Mouse (Mus musculus) liver, embryonic 11.5 days (tissue): ENCODE results near the gene Slc16a1. TPM values are rescaled to one million over a fixed set of nuclear protein-coding genes. Genes with fewer than 3 reads are reported as not detected.

Source experiments
- ATAC-seq: fragments of 200-750 bp; cut with Nextera tagmentation; replicated peaks from 2 replicates; pipeline ENCODE4 v1.8.0; 2017; ENCODE audit warnings: moderate number of reproducible peaks, mild to moderate bottlenecking, moderate TSS enrichment, moderate library complexity; ENCODE audit not compliant: low FRiP score
- DNase-seq: peaks from one replicate; pipeline ENCODE4 v3.0.0-alpha.2; 2017; ENCODE audit warnings: low spot score
- H3K27ac ChIP-seq: fragments of 300-500 bp; sonication (generic); 2 replicates; pipeline ENCODE4 v1.5.1; 2014; ENCODE audit warnings: mild to moderate bottlenecking, low read depth, low read length, control low read depth
- H3K27me3 ChIP-seq: fragments of 300-500 bp; sonication (generic); replicated peaks from 2 replicates; pipeline ENCODE4 v1.6.1; 2014; ENCODE audit warnings: low read length, mixed read lengths; ENCODE audit not compliant: control insufficient read depth, insufficient read depth
- H3K36me3 ChIP-seq: fragments of 300-500 bp; sonication (generic); 2 replicates; pipeline ENCODE4 v1.6.1; 2014; ENCODE audit warnings: mild to moderate bottlenecking, low read length, moderate library complexity, mixed read lengths; ENCODE audit not compliant: control insufficient read depth, insufficient read depth
- H3K4me1 ChIP-seq: fragments of 300-500 bp; sonication (generic); replicated peaks from 2 replicates; pipeline ENCODE4 v1.6.1; 2014; ENCODE audit warnings: low read length, mixed read lengths; ENCODE audit not compliant: control insufficient read depth, insufficient read depth
- H3K4me2 ChIP-seq: fragments of 300-500 bp; sonication (generic); 2 replicates; pipeline ENCODE4 v1.6.1; 2014; ENCODE audit warnings: mild to moderate bottlenecking, control low read depth, moderate library complexity
- H3K4me3 ChIP-seq: fragments of 300-500 bp; sonication (generic); 2 replicates; pipeline ENCODE4 v1.5.1; 2014; ENCODE audit warnings: low read depth, low read length, control low read depth
- H3K9ac ChIP-seq: fragments of 300-500 bp; sonication (generic); 2 replicates; pipeline ENCODE4 v1.6.1; 2014; ENCODE audit warnings: low read depth, low read length, control low read depth
- H3K9me3 ChIP-seq: fragments of 300-500 bp; sonication (generic); 2 replicates; pipeline ENCODE4 v1.6.1; 2016; ENCODE audit warnings: low read length, inconsistent platforms, mixed read lengths; ENCODE audit not compliant: control insufficient read depth
- WGBS: fragments of 180-500 bp; shearing (Covaris S2); extraction: QIAGEN DNeasy Blood & Tissue Kit; methylation state at CpG from one replicate; pipeline ENCODE4 v1.1.7; 2014; 5-methylcytosine and 5-hydroxymethylcytosine counted together
- polyA plus RNA-seq: library from polyadenylated mRNA; unstranded; fragments of >200 nt; fragmentation: Nextera tagmentation; extraction: Ambion mirVana; gene quantifications from 2 replicates; pipeline ENCODE4 v1.2.1, GENCODE M21; 2014

Slc16a1 gene
- polyA plus RNA-seq, 1 experiment from 2014 or later = 92.2 TPM

DNA sequence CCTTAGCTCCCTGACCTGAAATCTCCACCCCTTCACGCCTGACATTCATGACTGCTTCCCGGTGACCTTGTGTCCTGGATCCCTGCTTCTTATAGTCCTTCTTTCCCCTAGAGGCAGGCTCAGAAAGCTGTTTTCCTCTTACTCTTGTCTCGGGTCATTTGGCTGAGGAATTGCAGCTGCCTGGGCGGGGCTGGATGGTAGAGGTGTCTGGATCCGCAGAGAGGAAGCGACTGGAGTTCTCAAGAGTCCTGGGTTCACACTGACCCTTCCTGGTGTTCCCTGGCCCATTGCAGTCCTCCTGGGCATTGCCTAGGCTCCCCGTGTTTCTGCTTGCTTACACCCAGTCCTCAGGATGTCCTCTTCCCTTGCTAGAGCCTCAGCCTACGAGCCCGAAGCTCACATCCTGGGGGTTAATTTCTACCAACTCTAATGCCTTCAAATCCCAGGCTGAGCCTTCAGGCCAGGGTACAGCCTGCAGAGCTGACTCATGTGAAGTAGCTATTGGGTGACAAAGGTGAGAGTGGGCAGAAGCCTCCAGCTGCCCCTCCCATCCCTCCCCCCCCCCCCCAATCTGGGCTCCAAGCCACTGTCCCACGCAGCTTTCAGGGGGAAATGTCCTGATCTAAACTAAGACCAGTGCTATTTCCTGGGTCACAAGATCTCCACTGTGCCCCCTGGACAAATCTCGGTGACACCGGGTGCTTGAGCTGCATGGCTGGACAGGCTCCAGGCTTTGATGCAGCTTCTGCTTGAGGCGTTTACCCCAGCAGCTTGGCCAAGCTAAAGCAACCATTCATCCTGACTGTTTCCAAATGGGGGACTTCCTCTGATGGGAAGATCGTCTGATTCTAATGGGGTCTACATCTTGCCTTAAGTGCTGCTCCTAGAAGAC, 36.1 kb downstream of the Slc16a1 start:
- peak overlapping the region; percentile 52 for H3K9ac ChIP-seq
- 21% methylated on average over 14 of the region's 14 CpGs for WGBS
- H3K27me3 ChIP-seq = no peaks in the 10 kb centered on the region
- H3K4me1 ChIP-seq = peaks cover 43% of the 10 kb centered on the region
- ATAC-seq = no peak
- H3K4me3 ChIP-seq = peak overlapping the region; percentile 47
- H3K36me3 ChIP-seq = no peaks in the 10 kb centered on the region
- peak overlapping the region; percentile 70 for H3K27ac ChIP-seq
- no peaks in the 10 kb centered on the region for H3K9me3 ChIP-seq
- peak overlapping the region; percentile 86 for H3K4me2 ChIP-seq
- peak; percentile 41 for DNase-seq

DNA sequence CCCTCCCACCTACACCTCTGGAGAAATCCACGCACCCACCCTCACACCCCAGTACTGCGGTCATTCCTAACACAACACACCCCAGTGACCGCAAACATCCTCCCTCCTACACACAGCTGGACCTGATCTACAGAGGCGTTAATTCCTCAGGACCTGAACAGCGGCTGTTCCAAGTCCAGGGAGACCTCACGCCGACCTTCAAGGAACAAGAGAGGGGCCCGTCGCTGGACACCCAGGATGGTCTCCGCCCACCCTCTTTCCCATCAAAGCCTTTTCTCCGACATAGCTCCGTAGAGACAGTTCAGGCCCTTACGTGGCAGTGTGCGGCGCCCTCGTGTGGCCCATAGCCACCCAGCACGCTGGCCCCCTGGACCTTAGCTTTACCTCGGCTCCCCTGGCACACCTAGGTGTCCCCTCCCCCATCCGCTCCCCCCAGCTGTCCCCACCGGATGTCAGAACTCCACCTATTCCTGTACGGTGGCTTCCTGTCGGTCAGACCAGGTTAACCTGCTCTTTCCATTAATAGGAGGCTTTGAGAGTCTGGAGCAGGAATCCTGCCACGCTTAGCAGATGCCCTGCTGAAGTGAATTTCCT, 36.9 kb downstream of the Slc16a1 start:
- no peaks in the 10 kb centered on the region for H3K9me3 ChIP-seq
- peak; percentile 56 for ATAC-seq
- WGBS = 5% methylated on average over 23 of the region's 23 CpGs
- peak overlapping the region; percentile 47 for H3K4me3 ChIP-seq
- no peaks in the 10 kb centered on the region for H3K36me3 ChIP-seq
- no peaks in the 10 kb centered on the region for H3K27me3 ChIP-seq
- peak overlapping the region; percentile 52 for H3K9ac ChIP-seq
- peak; percentile 70 for DNase-seq
- peaks cover 36% of the 10 kb centered on the region for H3K4me1 ChIP-seq
- H3K27ac ChIP-seq = no peak overlapping the region
- peak overlapping the region; percentile 86 for H3K4me2 ChIP-seq

DNA sequence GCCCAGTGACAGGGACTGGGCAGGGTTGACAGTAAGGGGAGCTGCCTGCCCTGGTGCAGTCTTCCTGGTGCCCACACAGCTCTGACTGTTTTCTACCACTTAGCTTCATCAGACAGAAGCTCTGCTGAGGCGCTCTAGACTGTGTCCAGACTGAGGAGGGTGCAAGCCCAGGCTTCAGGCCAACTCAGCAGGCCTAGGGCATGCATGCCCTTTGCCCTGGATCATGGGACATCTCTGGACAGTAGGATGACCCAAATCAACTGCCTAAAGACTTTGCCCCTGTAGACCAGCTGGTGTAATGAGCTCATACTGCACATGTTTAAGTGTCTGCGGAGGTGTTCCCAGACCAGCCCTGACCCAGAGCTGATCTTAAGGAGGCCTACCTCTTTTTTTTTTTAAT, 39.3 kb downstream of the Slc16a1 start:
- H3K36me3 ChIP-seq = no peaks in the 10 kb centered on the region
- DNase-seq (no peak), ATAC-seq (no peak)
- no peak overlapping the region for H3K4me2 ChIP-seq
- H3K4me1 ChIP-seq = peaks cover 20% of the 10 kb centered on the region
- H3K4me3 ChIP-seq = no peak overlapping the region
- no peaks in the 10 kb centered on the region for H3K9me3 ChIP-seq
- WGBS = 98% methylated on average over 2 of the region's 2 CpGs
- no peak overlapping the region for H3K9ac ChIP-seq
- H3K27ac ChIP-seq = no peak overlapping the region
- no peaks in the 10 kb centered on the region for H3K27me3 ChIP-seq

DNA sequence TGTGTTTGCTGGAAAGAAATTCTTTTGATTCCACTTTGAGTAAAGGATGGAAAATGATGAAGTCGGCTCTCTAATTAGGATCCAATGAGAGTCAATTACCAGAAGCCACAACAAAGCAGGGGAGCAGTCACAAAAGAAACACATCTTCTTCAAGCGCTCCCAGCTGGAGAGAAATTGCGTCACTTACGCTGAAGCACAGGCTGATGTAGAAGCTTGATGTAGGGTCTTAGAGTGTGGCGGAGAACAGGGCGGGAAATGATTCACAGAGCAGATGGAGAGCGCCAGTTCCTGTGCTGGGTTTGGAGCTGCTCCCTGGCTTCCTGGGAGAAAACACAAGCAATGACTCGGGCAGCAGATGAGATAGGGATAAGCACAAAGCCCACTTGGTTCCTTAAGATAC, 40.4 kb downstream of the Slc16a1 start:
- Histone ChIP-seq H3K27me3 (no peaks in the 10 kb centered on the region), H3K36me3 (no peaks in the 10 kb centered on the region), H3K4me2 (no peak overlapping the region), H3K27ac (no peak overlapping the region), H3K4me3 (no peak overlapping the region), H3K4me1 (peaks cover 15% of the 10 kb centered on the region), H3K9ac (no peak overlapping the region), H3K9me3 (no peaks in the 10 kb centered on the region)
- no peak for ATAC-seq
- WGBS = 87% methylated on average over 8 of the region's 8 CpGs
- no peak for DNase-seq

DNA sequence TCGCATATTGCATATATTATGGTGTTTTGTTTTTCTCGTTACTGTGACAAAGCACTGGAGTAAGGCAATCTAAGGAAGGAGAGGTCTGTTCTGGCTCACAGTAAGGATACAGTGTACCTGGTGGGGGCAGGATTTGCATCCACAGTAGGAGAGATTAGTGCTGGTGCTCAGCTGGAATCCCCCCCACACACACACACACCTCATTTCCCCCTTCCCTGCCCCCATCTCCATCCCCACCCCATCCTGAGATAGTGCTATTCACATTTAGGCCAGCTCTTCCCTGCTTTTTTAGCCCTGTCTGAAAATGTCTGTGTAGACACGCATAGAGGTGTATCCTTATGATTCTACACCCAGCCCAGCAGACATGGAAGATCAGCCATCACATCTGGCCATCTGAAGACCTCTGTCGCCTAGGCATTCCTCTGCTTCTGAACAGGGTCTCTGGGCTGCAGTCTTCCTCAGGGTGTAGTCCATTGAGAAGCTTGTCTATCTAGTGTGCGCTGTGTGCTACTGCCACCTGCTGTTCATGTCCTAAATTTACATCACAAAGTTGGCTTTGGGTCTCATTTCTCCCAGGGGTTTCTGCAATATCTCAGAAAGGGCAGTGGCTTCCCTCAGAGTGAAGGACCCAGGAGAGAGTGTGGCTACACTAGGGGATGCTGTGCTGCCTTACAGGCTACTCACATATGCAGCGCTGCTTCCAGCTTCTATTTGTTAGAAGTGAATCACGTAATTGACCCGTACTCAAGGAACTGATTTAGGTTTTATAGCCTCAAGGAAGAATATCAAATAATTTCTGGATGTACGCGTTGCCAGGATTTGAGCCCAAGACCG, 44.4 kb downstream of the Slc16a1 start:
- DNase-seq (no peak), ATAC-seq (peak; percentile 50)
- WGBS = 56% methylated on average over 11 of the region's 11 CpGs
- Histone ChIP-seq H3K4me3 (no peak overlapping the region), H3K27me3 (no peaks in the 10 kb centered on the region), H3K4me2 (no peak overlapping the region), H3K36me3 (no peaks in the 10 kb centered on the region), H3K27ac (no peak overlapping the region), H3K4me1 (no peaks in the 10 kb centered on the region), H3K9me3 (0 out of 2 replicates have a peak, but pooled peaks cover 3% of the 10 kb centered on the region), H3K9ac (no peak overlapping the region)

DNA sequence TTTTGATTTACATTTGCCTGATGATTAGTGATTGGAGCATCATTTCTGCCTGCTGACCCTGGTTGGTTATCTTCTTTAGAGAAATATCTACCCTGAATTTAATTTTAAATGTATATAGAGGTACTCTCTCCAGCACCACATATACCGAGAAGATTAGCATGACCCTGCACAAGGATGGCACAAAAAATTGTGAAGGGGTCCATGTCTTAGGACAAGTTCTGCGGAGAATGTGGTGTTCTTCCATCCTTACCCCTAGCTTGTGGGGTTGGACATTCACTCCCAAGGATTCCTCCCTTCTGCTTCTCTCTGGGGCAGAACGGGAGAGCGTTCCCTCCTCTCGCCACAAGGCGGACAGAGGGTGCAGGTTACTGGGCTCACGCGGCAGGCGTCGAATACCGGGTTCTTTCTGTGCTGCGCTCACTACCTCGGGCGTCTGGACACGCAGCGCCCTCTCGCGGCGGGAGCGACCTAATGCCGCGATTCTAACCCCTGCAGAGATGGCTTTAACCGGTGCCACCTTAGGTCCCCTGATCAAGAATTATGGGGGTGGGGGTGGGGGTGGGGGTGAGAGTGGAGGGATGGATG, 62.4 kb downstream of the Slc16a1 start:
- Histone ChIP-seq H3K4me3 (no peak overlapping the region), H3K9ac (no peak overlapping the region), H3K9me3 (no peaks in the 10 kb centered on the region), H3K27me3 (no peaks in the 10 kb centered on the region), H3K27ac (no peak overlapping the region), H3K4me1 (no peaks in the 10 kb centered on the region), H3K4me2 (no peak overlapping the region), H3K36me3 (no peaks in the 10 kb centered on the region)
- ATAC-seq = peak; percentile 76
- DNase-seq = peak; percentile 71
- 5% methylated on average over 23 of the region's 23 CpGs for WGBS

DNA sequence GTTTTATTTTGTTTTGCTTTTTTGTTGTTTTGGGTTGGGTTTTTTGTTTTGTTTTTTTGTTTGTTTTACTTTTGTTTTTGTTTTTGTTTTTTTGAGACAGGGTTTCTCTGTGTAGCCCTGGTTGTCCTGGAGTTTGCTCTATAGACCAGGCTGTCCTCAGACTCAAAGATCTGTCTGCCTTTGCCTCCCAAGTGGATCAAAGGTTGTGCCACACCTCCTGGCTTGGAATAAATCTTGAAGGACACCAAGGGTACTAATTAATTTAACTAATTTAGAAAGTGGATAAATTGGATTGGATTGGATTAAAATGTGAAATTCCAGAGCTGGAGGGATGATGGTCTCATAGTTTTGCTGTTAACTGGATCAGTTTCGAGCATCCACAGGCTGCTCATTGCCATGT, 63.3 kb downstream of the Slc16a1 start:
- Histone ChIP-seq H3K4me3 (no peak overlapping the region), H3K36me3 (no peaks in the 10 kb centered on the region), H3K27me3 (no peaks in the 10 kb centered on the region), H3K27ac (no peak overlapping the region), H3K9me3 (no peaks in the 10 kb centered on the region), H3K4me2 (no peak overlapping the region), H3K9ac (no peak overlapping the region), H3K4me1 (no peaks in the 10 kb centered on the region)
- WGBS = 85% methylated on average over 1 of the region's 1 CpGs
- DNase-seq = no peak
- no peak for ATAC-seq

DNA sequence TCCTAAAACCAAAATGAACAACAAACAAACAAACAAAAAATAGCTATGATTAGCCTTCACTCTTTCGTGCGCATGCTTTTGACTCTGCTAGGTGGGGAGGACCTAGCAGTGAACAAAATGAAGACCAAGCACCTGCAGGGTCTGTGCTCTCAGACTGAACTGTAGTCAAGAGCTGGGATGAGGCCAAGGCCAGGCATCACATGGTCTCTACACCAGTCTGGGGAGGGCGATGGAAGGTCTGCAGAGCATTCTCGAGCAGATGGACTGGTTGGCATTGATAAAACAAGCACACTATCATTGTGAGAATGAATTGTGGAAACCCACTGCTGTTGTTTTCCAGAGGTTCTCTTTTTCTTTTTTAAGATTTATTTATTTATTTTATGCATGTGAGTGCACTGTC, 65.5 kb downstream of the Slc16a1 start:
- Histone ChIP-seq H3K9me3 (no peaks in the 10 kb centered on the region), H3K36me3 (no peaks in the 10 kb centered on the region), H3K9ac (no peak overlapping the region), H3K27ac (no peak overlapping the region), H3K4me2 (no peak overlapping the region), H3K4me1 (no peaks in the 10 kb centered on the region), H3K4me3 (no peak overlapping the region), H3K27me3 (no peaks in the 10 kb centered on the region)
- WGBS = 85% methylated on average over 4 of the region's 4 CpGs
- DNase-seq (no peak), ATAC-seq (no peak)
